Mouse (Mus musculus): ENCODE measurements around the gene Tppp3.
A peak's percentile ranks its signal among the peaks of the same experiment; 100 is the strongest.

DNA sequence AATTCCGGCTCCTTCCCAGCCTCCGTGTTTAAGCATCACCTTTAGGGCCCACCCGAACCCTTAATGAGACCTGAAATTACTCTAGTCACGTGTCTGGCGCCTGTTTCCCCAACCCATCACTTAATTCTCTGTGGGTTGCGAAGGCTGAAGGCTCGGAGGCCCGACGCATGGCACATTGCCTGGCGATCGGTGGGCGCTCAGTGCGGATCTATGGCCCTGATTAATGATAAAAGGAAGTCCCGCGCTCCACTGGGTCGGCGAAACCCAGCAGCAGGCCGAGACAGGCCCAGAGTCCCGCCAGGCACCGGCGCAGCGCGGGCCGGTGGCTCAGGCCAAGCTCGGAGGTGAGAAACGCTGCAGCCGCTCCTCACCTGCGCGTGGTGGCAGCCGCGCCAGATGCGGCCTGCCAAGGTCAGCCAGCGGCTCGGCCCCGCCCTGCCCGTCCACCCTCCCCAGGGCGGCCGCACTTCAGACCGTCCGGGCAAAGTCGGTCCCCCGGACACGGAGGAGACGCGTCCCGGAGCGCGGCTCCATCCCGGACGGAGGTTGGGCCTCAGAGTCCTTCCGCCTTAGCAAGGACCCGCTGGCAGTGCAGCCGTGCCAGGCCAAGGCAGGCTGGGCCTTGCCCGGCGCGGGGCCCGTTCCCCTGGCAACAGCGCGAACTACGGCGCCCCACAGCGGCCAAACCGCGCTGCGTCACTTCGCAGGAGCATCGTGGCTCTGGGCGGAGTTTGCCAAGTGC, 25.3 kb upstream of the Tppp3 start, which contains the start of gene Zdhhc1:
- TF ChIP-seq POLR2A (IDR thresholded peaks at IDR 0.05; ENCODE audit: extremely low read depth, insufficient read depth, low read length) (no peak), CTCF (IDR thresholded peaks at IDR 0.05; ENCODE audit: low read depth, low read length) (peak; percentile 67)

Data from liver, adult 2 months (tissue).